Mouse (Mus musculus) megakaryocyte, embryonic 14.5 days (primary cell): ENCODE results near the gene Gm42791.

Experiments
- FLI1 ChIP-seq: IDR thresholded peaks from 2 replicates; pipeline ENCODE4 v1.6.1; 2012; ENCODE audit warnings: low read length, inconsistent platforms, mixed read lengths
- GATA1 ChIP-seq: IDR thresholded peaks from 3 replicates; pipeline ENCODE4 v1.6.1; 2012; ENCODE audit warnings: mixed read lengths, low read length, inconsistent platforms, borderline replicate concordance

DNA sequence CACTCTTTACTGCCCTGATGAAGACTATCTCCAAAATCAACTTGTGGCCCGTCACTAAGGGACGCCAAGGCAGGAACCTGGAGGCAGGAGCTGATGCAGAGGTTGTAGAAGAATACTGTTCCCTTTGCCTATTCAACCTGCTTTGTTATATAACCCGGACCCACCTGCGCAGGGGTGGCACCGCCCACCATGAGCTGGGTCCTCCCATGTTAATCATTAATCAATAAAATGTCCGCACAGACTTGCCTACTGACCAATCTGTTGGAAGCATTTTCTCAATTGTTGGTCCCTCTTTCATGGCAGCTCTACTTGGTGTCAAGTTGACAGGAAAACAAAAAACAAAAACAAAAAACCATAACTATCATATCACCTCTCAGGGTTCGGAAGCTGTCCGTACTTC is 22.8 kb downstream of the Gm42791 start:
- no peak for TF ChIP-seq GATA1
- TF ChIP-seq FLI1: no peak
